Mouse (Mus musculus): ENCODE results near the gene Gm28038. TPM values are rescaled to one million over a fixed set of nuclear protein-coding genes. Genes with fewer than 3 reads are reported as not detected.

Gm28038 gene
- total RNA-seq, 2 experiments from 2014 or later: not detected

DNA sequence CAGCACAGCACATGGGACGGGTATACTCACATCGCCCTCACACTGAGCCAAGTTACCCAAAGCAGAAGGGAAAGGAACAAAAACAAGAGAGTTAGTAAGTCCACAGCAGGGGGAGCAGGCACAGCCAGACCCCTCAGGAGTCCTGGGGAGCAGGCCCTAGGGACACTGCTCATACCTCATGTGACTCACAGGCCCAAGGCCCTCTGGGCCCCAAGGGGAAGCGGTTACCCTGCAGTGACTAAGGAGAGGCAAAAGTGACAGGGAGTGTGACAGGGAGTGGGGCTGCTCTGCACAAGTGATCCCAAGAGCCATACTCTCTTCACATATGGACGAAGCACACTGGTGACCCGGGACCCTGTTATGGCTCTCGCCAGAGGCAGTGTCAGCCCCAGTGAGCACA lies 68.4 kb downstream of the Gm28038 start:
- DNase-seq: no peak

Other genes with a start within 250 kb of the Gm28038 start
- 1 to 10 TPM; 3.3 to 3.4 TPM for gene Wdr34, start 232.2 kb upstream of the Gm28038 start, total RNA-seq (2021)
- gene Set, start 223.7 kb upstream of the Gm28038 start, total RNA-seq (2021): 10 to 100 TPM; 75.4 to 85.1 TPM
- 1 to 10 TPM; 3.8 to 5.4 TPM for gene Pkn3, start 203.4 kb upstream of the Gm28038 start, total RNA-seq (2021)
- gene Zdhhc12, start 187.4 kb upstream of the Gm28038 start, total RNA-seq (2021): 1 to 10 TPM; 2.4 to 3.1 TPM
- gene Zer1, start 156.5 kb upstream of the Gm28038 start, total RNA-seq (2021): 10 to 100 TPM; 20.1 to 20.3 TPM
- 10 to 100 TPM; 12.2 to 13.5 TPM for gene Tbc1d13, start 147.3 kb upstream of the Gm28038 start, total RNA-seq (2021)
- 10 to 100 TPM; 56.2 to 62.1 TPM for gene Endog, start 109.5 kb upstream of the Gm28038 start, total RNA-seq (2021)
- 1 to 10 TPM; 4.3 to 4.8 TPM for gene Spout1, start 102.6 kb upstream of the Gm28038 start, total RNA-seq (2021)
- gene Kyat1, start 75.2 kb upstream of the Gm28038 start, total RNA-seq (2021): 10 to 100 TPM; 22.9 to 24.6 TPM
- gene Lrrc8a, start 43.3 kb upstream of the Gm28038 start, total RNA-seq (2021): 10 to 100 TPM; 16.2 to 17.1 TPM
- 1 to 10 TPM in 1 of 2 experiments, under 1 TPM in 1; 0.64 to 1.2 TPM for gene Gm28035, start 40.5 kb upstream of the Gm28038 start, total RNA-seq (2021)
- 10 to 100 TPM in 1 of 2 experiments, 1 to 10 TPM in 1; 8.4 to 19.5 TPM for gene Phyhd1, start 14.8 kb upstream of the Gm28038 start, total RNA-seq (2021)
- 10 to 100 TPM; 18.2 to 20.0 TPM for gene Dolk, start 5.3 kb downstream of the Gm28038 start, total RNA-seq (2021)
- 1 to 10 TPM; 7.8 to 9.9 TPM for gene Nup188, start 5.4 kb downstream of the Gm28038 start, total RNA-seq (2021)
- gene Sh3glb2, start 78.3 kb downstream of the Gm28038 start, total RNA-seq (2021): 10 to 100 TPM; 16.2 to 21.2 TPM
- 10 to 100 TPM; 22.8 to 23.8 TPM for gene Miga2, start 83.2 kb downstream of the Gm28038 start, total RNA-seq (2021)
- 1 to 10 TPM; 5.2 to 6.8 TPM for gene Dolpp1, start 111.2 kb downstream of the Gm28038 start, total RNA-seq (2021)
- 100 to 1,000 TPM; 315 to 363 TPM for gene Crat, start 134.8 kb downstream of the Gm28038 start, total RNA-seq (2021)
- 10 to 100 TPM; 67.1 to 68.5 TPM for gene Ptpa, start 135.0 kb downstream of the Gm28038 start, total RNA-seq (2021)
- gene Ier5l, start 193.2 kb downstream of the Gm28038 start, total RNA-seq (2021): 1 to 10 TPM; 2.1 to 2.5 TPM